Mouse (Mus musculus): ENCODE results near the gene Sprtn.

DNA sequence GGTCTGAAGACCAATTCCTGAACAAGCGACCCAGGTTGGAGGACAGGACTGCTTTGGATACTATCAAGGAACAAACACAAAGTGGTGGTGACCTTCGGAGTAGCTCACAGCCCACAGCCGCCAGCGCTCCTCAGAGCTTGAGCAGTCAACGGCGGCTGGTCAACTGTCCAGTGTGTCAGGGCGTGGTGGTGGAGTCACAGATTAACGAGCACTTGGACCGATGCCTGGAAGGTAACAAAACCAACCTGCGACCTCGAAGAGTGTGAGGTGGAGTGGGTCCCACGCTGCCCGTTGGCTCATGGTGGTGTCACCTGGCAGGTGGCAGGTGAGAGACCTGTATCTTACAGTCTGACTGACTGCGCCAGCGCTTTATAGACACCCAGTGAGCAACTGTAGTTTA is 5.5 kb downstream of the Sprtn start:
- TF ChIP-seq POLR2A (IDR thresholded peaks at IDR 0.05; ENCODE audit: low read depth, low read length) (no peak), CTCF (conservative IDR thresholded peaks at IDR 0.05; ENCODE audit: insufficient read depth, insufficient read length, low read depth, low read length) (no peak)
